Mouse (Mus musculus): Measurements from ENCODE around the gene Gabbr2.
"Not testable (repeated sequence)": the region's sequence is repeated elsewhere in the genome, so short reads cannot be mapped to it uniquely, and the experiment has no call there.

The Gabbr2 gene

DNA sequence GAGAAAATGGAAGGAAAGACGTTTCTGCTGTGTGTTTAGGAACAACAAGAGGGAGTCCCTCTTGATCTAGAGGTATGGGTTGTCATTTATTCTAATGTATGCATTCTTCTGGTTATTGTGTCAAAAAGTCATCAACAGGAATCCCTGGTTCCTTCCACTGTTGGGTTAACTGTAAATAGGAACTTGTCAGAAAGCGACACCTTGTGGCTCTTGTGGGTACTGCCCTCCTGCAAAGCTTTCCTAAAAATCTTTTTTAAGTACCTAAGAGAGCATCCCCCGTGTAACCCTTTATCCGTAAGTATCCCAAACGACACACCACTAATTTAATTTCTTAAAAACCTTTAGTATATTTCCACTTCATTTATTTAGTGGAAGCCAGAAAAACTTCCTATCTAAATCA lies 334.6 kb downstream of the Gabbr2 start:
- peak; percentile 91 for DNase-seq (ENCODE audit: low read depth, low spot score)

DNA sequence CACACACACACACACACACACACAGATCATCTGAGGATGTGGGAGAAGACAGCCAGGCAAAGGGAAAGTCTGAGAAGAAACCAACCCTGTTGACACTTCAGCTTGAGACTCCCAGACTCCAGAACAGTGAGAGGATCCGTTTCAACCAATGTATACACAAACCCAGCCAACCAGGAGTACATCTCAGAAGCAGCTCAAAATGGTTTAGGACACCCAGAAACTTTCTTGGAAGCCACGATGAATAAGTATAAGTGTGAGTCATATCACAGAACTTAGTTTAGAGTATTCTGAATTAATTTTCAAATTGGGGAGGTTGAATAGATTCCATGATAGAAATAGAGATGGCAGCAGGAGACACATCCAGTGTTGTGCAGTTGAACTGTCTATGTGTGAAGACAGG lies 335.7 kb downstream of the Gabbr2 start:
- DNase-seq (ENCODE audit: low read depth, low spot score) = no peak

- no peak for DNase-seq (ENCODE audit: low read depth, low spot score)
These were observed 336.4 kb downstream of the Gabbr2 start for GRCm38 (mm10) chr4:46655298-46655697.

GRCm38 (mm10) chr4:46650086-46650753 lies 341.5 kb downstream of the Gabbr2 start, which contains the start of gene Tbc1d2:
TSS of gene Tbc1d2 (minus strand) at chr4:46650209.
- peak; percentile 98 for DNase-seq (ENCODE audit: low read depth, low spot score)

GRCm38 (mm10) chr4:46649161-46649560 lies 342.5 kb downstream of the Gabbr2 start:
- no peak for DNase-seq (ENCODE audit: low read depth, low spot score)

GRCm38 (mm10) chr4:46643676-46644112 lies 348.0 kb downstream of the Gabbr2 start:
- no peak for DNase-seq (ENCODE audit: low read depth, low spot score)

GRCm38 (mm10) chr4:46642924-46643675 lies 348.6 kb downstream of the Gabbr2 start:
- no peak for DNase-seq (ENCODE audit: low read depth, low spot score)

- no peak for DNase-seq (ENCODE audit: low read depth, low spot score)
These were observed 350.4 kb downstream of the Gabbr2 start for GRCm38 (mm10) chr4:46641283-46641682.

DNA sequence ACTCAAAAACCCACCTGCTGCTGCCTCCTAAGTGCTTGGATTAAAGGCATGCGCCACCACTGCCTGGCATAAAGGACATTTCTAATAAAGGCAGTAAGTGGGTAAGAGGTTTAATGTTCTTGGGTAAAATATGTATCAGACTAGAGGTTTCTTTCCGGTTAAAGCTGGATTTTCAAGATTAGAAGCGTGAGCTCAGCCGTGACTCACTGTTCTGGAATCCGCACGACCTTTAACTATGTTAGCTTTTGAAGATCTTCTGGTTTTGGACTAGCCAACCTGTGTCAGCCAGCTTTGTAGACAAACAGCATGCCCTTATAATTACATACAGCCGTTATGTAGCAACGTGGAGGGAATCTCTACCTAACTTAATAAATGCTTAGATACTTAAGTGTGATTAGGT lies 351.8 kb downstream of the Gabbr2 start:
- no peak for DNase-seq (ENCODE audit: low read depth, low spot score)

DNA sequence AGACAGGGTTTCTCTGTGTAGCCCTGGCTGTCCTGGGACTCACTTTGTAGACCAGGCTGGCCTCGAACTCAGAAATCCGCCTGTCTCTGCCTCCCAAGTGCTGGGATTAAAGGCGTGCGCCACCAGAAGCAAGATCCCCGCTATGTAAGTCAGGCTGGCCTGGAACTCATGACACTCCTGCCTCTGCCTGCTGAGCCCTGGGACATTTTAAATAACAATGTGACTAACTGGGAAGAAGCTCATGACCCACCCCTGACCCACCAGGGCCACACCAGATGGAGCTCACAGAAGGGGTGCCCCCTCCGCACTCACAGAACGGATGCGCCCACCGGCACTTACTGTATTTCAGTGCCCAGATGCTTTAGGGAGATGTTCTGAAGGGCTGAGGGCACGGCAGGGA lies 354.4 kb downstream of the Gabbr2 start:
- DNase-seq (ENCODE audit: low read depth, low spot score) = not testable (repeated sequence)

- no peak for DNase-seq (ENCODE audit: low read depth, low spot score)
These were observed 355.8 kb downstream of the Gabbr2 start for GRCm38 (mm10) chr4:46635702-46636430.

DNA sequence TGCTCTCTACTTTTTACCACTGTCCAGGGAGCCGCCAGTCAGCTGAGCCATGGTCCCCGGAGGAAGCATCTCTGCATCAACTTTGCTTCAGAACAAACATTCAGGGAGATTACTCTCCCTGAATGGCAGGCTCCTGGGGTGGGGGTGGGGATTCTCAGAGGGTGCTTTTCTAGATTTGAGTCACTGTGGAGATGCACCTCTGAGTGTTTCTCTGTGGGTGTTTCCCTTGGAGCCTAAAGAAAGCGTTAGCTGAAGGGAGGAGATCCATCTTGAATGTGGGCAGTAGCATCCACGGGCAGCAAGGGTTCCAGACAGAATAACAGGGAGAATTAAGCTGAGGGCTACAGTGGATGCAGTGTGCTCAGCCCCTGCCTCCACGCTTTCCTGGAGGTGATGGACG lies 356.8 kb downstream of the Gabbr2 start:
- no peak for DNase-seq (ENCODE audit: low read depth, low spot score)

GRCm38 (mm10) chr4:46633565-46633964 lies 358.1 kb downstream of the Gabbr2 start:
- not testable (repeated sequence) for DNase-seq (ENCODE audit: low read depth, low spot score)

DNA sequence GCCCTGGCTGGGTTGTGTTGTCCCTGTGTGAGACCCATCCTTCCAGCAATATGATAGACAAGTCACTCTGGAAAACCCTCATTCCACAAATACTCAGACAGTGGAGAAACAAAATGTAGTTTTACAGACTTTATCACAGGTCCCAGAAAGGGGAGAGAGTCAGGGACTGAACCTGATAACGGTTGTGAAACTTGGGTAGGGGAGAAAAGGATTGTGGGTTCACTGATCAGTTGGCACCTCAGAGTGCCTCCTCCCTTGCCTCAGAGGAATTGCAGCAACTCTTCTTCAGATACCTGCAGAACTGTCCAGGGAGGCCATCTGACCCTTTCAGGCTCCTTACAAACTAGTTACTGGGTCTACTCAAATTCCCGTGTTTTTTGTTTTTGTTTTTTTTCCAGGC lies 359.2 kb downstream of the Gabbr2 start:
- DNase-seq (ENCODE audit: low read depth, low spot score) = no peak

DNA sequence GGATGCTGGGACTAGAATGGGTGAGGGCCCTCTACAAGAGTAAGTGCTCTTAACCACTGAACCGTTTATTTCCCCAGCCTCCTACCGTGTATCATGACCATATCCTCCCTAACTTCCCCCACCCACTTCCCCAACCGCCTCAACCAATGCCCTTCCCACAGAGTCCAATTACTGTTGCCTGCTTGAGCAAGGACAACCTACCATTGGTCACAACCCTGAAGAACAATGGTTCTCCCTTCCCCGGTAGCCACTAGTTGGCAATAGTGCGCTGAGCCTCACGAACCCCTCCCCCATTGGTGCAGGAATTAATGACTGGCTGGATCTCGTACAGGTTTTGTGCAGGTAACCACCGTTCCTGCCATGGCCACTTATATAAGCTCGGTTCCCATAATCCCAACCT lies 361.3 kb downstream of the Gabbr2 start:
- DNase-seq (ENCODE audit: low read depth, low spot score) = no peak

DNA sequence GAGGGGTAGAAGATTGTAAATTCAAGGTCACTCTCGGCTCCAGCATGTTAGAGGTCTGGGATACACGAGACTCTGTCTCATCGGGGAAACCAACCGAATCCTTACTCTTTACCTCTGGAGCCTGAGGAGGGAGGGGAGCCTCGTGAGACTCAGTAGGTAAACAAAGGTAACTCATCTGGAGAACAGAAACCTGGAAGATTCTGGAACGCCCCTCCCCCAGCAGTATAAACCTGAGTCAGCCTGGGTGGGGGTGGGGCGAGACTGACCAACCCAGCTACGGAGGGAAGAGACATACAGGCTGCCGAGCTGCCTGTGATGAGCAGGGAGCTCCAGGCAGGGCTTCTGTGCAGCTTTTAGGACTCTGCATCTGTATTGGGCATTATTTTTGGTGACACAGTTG lies 362.8 kb downstream of the Gabbr2 start:
- no peak for DNase-seq (ENCODE audit: low read depth, low spot score)

- peak; percentile 37 for DNase-seq (ENCODE audit: low read depth, low spot score)
These were observed 363.6 kb downstream of the Gabbr2 start for GRCm38 (mm10) chr4:46628081-46628480.

- no peak for DNase-seq (ENCODE audit: low read depth, low spot score)
These were observed 366.6 kb downstream of the Gabbr2 start for GRCm38 (mm10) chr4:46625101-46625500.

- DNase-seq (ENCODE audit: low read depth, low spot score) = no peak
These were observed 368.7 kb downstream of the Gabbr2 start for GRCm38 (mm10) chr4:46623007-46623406.

DNA sequence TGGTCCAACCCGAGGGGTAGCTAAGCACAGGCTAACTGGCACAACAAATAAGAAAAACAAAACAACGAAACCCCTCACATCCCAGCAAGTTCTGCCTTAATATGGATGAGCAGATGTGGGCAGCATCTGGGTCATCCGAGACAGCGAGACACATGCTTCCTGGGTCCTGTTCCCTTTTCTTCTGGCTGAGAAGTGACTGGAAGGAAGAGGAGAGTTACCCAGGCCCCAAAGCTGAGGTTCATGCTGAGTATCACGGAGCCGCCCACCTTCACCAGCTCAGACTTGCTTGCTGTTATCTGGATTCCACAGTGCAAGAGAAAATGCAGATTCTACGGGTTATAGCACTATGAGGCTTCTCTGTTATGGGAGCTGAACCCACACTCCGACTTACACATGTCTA lies 370.7 kb downstream of the Gabbr2 start:
- DNase-seq (ENCODE audit: low read depth, low spot score) = no peak

DNA sequence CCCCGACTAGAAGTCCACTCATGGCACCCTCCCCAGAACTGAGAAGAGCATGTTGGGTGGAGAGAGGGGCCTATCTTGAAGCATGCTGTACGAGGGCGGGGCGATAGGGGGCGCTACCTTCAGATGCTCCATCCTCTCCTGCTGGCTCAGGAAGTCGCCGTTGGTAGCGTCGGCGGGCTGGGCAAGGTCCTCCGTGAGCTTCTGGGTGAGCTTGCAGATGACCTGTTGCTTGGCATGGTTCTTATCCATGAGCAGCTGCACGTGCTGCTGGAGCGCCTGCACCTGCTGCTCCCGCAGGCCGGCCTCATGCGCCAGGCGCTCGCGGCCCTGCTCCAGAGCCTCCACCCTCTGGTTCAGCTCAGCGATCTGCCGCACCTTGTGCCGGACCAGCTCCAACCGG lies 371.3 kb downstream of the Gabbr2 start:
- peak; percentile 60 for DNase-seq (ENCODE audit: low read depth, low spot score)

GRCm38 (mm10) chr4:46618196-46618817 lies 373.4 kb downstream of the Gabbr2 start:
- peak; percentile 73 for DNase-seq (ENCODE audit: low read depth, low spot score)
